Mouse (Mus musculus) liver, adult 2 months (tissue): ENCODE measurements around the gene Snx17. TPM values are rescaled to one million over a fixed set of nuclear protein-coding genes. Genes with fewer than 3 reads are reported as not detected.

Experiments used
- DNase-seq: peaks from one replicate; pipeline ENCODE4 v3.0.0-alpha.2; 2011; ENCODE audit warnings: low read depth, low spot score; ENCODE audit errors: extremely low read depth
- H3K27ac ChIP-seq: fragments of 200-500 bp; replicated peaks from 2 replicates; pipeline ENCODE4 v1.5.1; 2012; ENCODE audit warnings: low read depth, mild to moderate bottlenecking, control low read depth, inconsistent platforms, low read length; ENCODE audit not compliant: insufficient read depth
- H3K27me3 ChIP-seq: fragments of 200-500 bp; 2 replicates; pipeline ENCODE4 v1.6.1; 2012; ENCODE audit warnings: mild to moderate bottlenecking, moderate library complexity, low read length, inconsistent platforms; ENCODE audit not compliant: control insufficient read depth, insufficient read depth
- H3K36me3 ChIP-seq: fragments of 200-500 bp; 2 replicates; pipeline ENCODE4 v1.6.1; 2012; ENCODE audit warnings: low read length, inconsistent platforms; ENCODE audit not compliant: control insufficient read depth, insufficient read depth
- H3K4me1 ChIP-seq: fragments of 200-500 bp; 2 replicates; pipeline ENCODE4 v1.6.1; 2011; ENCODE audit warnings: low read length; ENCODE audit not compliant: control insufficient read depth, insufficient read depth
- H3K4me3 ChIP-seq: fragments of 200-500 bp; 2 replicates; pipeline ENCODE4 v1.5.1; 2011; ENCODE audit warnings: low read depth, mild to moderate bottlenecking, control low read depth, low read length, moderate library complexity; ENCODE audit not compliant: insufficient read depth
- H3K79me2 ChIP-seq: fragments of 200-500 bp; 2 replicates; pipeline ENCODE4 v1.6.1; 2012; ENCODE audit warnings: inconsistent platforms, mild to moderate bottlenecking, low read length, moderate library complexity; ENCODE audit not compliant: control insufficient read depth, insufficient read depth
- H3K9ac ChIP-seq: fragments of 200-500 bp; 2 replicates; pipeline ENCODE4 v1.6.1; 2012; ENCODE audit warnings: low read depth, mild to moderate bottlenecking, control low read depth, inconsistent platforms, low read length
- CTCF ChIP-seq: fragments of 200-500 bp; IDR thresholded peaks from 2 replicates; pipeline ENCODE4 v1.5.1; 2011; ENCODE audit warnings: low read depth, low read length, control low read depth
- POLR2A ChIP-seq: fragments of 200-500 bp; IDR thresholded peaks from 2 replicates; pipeline ENCODE4 v1.6.1; 2011; ENCODE audit warnings: low read length, control low read depth; ENCODE audit not compliant: insufficient read depth; ENCODE audit errors: extremely low read depth
- WGBS: fragments of 180-500 bp; shearing (Covaris S2); methylation state at CpG from one replicate; pipeline ENCODE4 v1.1.7; 2018; 5-methylcytosine and 5-hydroxymethylcytosine counted together
- polyA plus RNA-seq: library from polyadenylated mRNA; depleted of rRNA; stranded (reverse); fragments of >200 nt; gene quantifications from 2 replicates; pipeline ENCODE4 v1.2.3, GENCODE M21; 2012; rRNA removed
- total RNA-seq: library from RNA; depleted of rRNA; stranded (reverse); fragments of >200 nt; gene quantifications from 2 replicates; pipeline ENCODE4 v1.2.3, GENCODE M21; 2014; rRNA removed

The Snx17 gene
- total RNA-seq (13.3 and 13.7 TPM in 2 replicates), polyA plus RNA-seq (19.1 and 22.5 TPM in 2 replicates)

GRCm38 (mm10) chr5:31192939-31193630, at the start of gene Snx17, which contains the start of gene Eif2b4:
Gene Snx17, plus strand, starts transcription at chr5:31193227.
Gene Eif2b4, minus strand, starts transcription at chr5:31193430.
- Histone ChIP-seq H3K27me3 (no peaks in the 10 kb centered on the region), H3K36me3 (peaks cover 33% of the 10 kb centered on the region), H3K27ac (peak within 1 kb of the TSS; percentile 80), H3K4me3 (peak within 1 kb of the TSS; percentile 78), H3K4me1 (peaks cover 5% of the 10 kb centered on the region), H3K9ac (peak within 1 kb of the TSS; percentile 80), H3K79me2 (peaks cover 3% of the 10 kb centered on the region; the same call in 1 of the 2 replicates)
- TF ChIP-seq POLR2A = peak; percentile 41; the same call in 1 of the 2 replicates
- peak; percentile 51 for TF ChIP-seq CTCF
- WGBS = under 1% methylated on average over 48 of the region's 48 CpGs
- DNase-seq = peak; percentile 96

- Histone ChIP-seq H3K27me3 (no peaks in the 10 kb centered on the region), H3K4me3 (no peak overlapping the region), H3K36me3 (peaks cover 3% of the 10 kb centered on the region; the same call in 1 of the 2 replicates), H3K9ac (no peak overlapping the region), H3K27ac (no peak overlapping the region), H3K4me1 (peaks cover 7% of the 10 kb centered on the region; the same call in 1 of the 2 replicates), H3K79me2 (no peaks in the 10 kb centered on the region)
- 57% methylated on average over 4 of the region's 4 CpGs for WGBS
- TF ChIP-seq CTCF (no peak), POLR2A (no peak)
- peak; percentile 13 for DNase-seq
Measured at GRCm38 (mm10) chr5:31149781-31150180, 43.2 kb upstream of the Snx17 start.

GRCm38 (mm10) chr5:31151746-31152145, 41.3 kb upstream of the Snx17 start:
- Histone ChIP-seq H3K9ac (no peak overlapping the region), H3K36me3 (peaks cover under 1% of the 10 kb centered on the region; the same call in 1 of the 2 replicates), H3K4me3 (no peak overlapping the region), H3K4me1 (peaks cover 7% of the 10 kb centered on the region; the same call in 1 of the 2 replicates), H3K27ac (no peak overlapping the region), H3K79me2 (no peaks in the 10 kb centered on the region), H3K27me3 (no peaks in the 10 kb centered on the region)
- 75% methylated on average over 3 of the region's 3 CpGs for WGBS
- no peak for DNase-seq
- TF ChIP-seq CTCF = no peak
- TF ChIP-seq POLR2A = no peak

- 23% methylated on average over 6 of the region's 6 CpGs for WGBS
- Histone ChIP-seq H3K9ac (peak overlapping the region; percentile 35), H3K36me3 (peaks cover 15% of the 10 kb centered on the region), H3K27me3 (no peaks in the 10 kb centered on the region), H3K27ac (no peak overlapping the region), H3K4me1 (peaks cover 7% of the 10 kb centered on the region; the same call in 1 of the 2 replicates), H3K79me2 (no peaks in the 10 kb centered on the region), H3K4me3 (peak overlapping the region; percentile 92)
- no peak for DNase-seq
- TF ChIP-seq POLR2A = no peak
- no peak for TF ChIP-seq CTCF
Measured at GRCm38 (mm10) chr5:31153516-31154151, 39.4 kb upstream of the Snx17 start.

- peaks cover 20% of the 10 kb centered on the region for H3K36me3 ChIP-seq
- peak within 1 kb of the TSS; percentile 92 for H3K4me3 ChIP-seq
- DNase-seq = peak; percentile 87
- H3K27ac ChIP-seq = peak within 1 kb of the TSS; percentile 30; the same call in 1 of the 2 replicates
- H3K79me2 ChIP-seq = no peaks in the 10 kb centered on the region
- no peaks in the 10 kb centered on the region for H3K27me3 ChIP-seq
- peak within 1 kb of the TSS; percentile 75 for H3K9ac ChIP-seq
- under 1% methylated on average over 19 of the region's 19 CpGs for WGBS
- peak; percentile 48; the same call in 1 of the 2 replicates for TF ChIP-seq POLR2A
- TF ChIP-seq CTCF = no peak
- H3K4me1 ChIP-seq = peaks cover 7% of the 10 kb centered on the region; the same call in 1 of the 2 replicates
Measured at GRCm38 (mm10) chr5:31154152-31154553, 38.9 kb upstream of the Snx17 start, which contains the start of gene Mpv17. Gene Mpv17, minus strand, starts transcription at chr5:31154251.

- H3K27ac ChIP-seq = no peak overlapping the region
- no peak overlapping the region for H3K4me3 ChIP-seq
- no peaks in the 10 kb centered on the region for H3K27me3 ChIP-seq
- H3K9ac ChIP-seq = no peak overlapping the region
- no peaks in the 10 kb centered on the region for H3K79me2 ChIP-seq
- no peak for TF ChIP-seq CTCF
- TF ChIP-seq POLR2A = no peak
- peaks cover 75% of the 10 kb centered on the region for H3K36me3 ChIP-seq
- no peaks in the 10 kb centered on the region for H3K4me1 ChIP-seq
- DNase-seq = no peak
Measured at GRCm38 (mm10) chr5:31162462-31162861, 30.6 kb upstream of the Snx17 start.
